Mouse (Mus musculus) kidney, postnatal 25 days (tissue): ENCODE data around the gene Tmem238l.

ENCODE experiments used
- DNase-seq, 2 experiments: peaks; one replicate each; pipeline ENCODE4 v3.0.0; 2021; ENCODE audit warnings: mixed read lengths in 2 of 2

Tmem238l gene

DNA sequence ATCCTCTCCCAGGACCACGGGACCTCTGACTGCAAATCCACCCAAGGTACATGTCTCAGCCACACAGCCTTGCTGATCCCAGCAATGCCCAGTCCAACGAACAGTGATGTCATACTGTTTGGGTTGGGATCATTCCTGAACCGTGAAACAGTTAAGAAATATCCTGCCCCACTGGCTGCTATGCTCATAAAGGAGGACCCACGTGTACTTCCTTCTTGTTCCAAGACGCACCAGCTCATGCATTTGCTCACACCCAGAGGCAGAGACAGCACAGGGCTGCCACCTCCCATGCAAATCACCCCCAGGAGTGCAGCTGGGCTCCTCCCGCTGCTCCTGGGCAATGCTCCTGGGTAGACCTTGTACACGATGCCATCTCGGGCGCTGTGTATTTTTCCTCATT, at the start of gene Tmem238l:
Gene Tmem238l (plus strand): TSS at position 336 of the 400 bp plus-strand sequence.
- peak in 1 of 2 experiments; percentile 36 for DNase-seq

DNA sequence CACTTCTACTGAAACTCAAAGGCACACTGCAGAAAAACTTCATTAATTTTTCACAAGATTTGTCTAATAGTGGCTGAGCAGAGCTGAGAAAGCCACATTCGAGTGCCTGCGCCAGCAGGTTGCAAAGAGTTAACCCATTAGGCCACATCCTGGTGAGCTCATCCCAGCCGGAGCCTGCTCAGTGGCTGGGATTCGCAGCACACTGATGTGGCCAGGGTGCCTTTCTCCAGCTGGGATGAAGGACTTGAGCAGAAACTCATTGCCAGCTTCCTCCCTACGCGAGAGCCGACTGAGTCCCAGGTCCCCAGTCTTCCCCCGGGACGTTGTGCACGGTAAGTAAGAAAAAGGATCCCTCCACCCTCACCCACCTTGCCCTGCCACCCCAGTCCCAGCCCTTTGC, 44.6 kb upstream of the Tmem238l start, which contains the start of gene Pirt:
Gene Pirt (plus strand): TSS at position 171 of the 400 bp plus-strand sequence.
- DNase-seq: no peak

DNA sequence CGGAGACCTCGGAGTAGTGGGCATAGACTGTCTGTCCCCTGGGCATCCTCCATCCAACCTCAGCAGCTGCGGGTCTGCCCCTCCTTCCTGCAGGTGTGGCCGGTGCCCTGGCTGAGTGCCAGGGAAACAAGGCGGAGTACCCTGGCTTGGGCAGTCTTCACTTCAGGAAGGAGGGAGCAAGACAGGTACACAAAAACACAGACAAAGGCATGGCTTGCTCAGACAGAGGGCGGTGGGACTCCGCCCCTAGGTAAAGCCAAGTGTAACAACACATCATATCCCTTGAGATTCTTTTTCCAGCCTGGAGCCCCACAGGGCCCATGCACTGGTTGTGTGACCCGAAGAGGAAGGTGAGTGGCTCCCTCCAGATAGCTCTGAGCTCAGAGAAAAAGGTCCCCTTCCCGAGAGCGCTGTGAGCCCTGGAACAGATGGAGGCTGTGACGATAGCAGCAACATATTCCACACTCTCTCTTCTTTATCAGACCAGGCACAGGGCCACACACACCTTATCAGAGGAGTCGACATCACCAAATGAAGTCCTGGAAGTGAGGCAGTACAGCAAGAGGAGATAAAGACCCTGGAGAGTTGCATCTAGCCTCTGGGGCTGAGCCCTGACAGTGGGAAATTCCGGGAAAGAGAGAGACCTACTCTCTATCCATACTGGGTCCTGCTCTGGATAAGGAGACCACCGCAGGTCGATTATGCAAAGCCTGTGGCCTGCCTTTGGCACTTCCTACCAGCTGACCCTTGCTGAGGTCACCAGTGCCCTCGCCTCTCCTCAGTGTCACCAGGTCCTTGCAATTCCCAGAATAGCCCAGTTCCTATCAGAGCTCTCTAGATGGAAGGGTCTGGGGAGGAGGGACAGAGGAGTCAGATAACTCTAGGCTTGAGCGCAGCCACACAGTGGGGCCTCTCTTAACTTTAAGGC, 43.6 kb upstream of the Tmem238l start:
- no peak for DNase-seq

DNA sequence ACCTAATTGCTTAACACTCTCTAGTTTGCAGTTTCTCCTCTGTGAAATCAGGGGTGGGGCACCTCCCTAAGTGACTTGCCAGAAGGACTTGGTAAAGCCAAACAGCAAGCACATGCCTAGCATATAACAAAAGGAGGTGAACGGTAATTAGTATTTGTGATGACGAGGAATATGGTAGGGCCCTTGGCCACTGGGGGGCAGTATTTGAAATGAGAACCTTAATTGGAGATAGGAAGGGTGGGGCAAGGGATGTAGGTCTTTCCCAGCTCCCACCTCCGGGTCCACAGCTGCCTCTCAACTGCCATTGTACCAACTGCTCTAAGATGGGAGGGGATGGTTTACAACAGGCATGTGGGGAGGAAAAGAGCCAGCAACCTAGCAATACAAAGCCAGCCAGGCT, 42.2 kb upstream of the Tmem238l start:
- DNase-seq: peak; percentile 57 to 71

DNA sequence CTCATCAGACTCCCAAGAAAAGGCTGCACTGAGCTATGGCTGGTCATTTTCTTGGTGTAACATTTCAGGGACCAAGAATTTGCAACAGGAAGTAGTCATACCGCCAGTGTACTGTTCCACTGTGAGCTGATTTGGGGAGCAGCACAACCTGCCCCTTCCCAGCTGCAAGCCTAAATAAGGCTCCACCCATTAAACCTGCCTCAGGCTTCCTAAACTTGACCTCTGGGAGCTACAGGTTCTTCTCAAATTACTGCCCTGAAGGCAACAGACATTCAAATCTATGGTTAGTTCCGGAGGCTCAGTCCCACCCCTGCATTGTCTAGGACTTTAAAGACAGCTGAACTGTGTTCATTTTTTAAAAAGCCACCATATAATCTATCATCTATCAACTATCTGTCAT, 36.4 kb upstream of the Tmem238l start:
- DNase-seq: no peak

DNA sequence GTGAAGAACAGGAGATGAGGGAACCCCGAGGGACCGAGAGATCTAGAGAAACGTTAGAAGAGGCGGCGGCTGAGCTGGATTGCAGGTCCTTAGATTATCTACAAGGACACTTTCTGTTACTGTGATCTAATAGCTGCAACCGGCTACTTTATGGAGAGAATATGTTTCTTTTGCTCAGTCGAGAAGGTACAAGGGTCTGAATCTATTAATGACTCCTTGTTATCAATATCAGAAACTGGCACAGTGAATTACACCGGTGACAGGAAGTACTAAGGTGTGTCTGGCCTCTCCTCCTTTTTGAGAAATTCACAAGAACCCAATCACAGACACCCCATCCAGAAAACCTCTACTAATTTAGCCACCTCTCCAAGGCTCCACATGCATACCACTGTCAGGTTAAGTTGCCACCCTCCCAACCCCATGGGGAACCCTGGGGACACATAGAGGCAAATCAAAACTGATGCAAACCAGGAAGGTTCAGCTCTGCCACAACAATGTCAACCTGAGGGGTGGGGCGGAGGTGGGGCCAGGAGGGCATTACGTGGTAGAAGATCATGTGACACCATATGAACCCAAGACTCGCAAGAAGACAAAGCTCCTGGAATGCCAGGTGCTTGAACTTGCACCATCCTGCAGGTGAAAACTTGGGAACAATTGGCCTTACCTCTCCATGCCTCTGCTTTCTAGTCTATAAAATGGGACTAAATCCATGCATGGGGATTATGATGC, 32.2 kb upstream of the Tmem238l start:
- DNase-seq: no peak

DNA sequence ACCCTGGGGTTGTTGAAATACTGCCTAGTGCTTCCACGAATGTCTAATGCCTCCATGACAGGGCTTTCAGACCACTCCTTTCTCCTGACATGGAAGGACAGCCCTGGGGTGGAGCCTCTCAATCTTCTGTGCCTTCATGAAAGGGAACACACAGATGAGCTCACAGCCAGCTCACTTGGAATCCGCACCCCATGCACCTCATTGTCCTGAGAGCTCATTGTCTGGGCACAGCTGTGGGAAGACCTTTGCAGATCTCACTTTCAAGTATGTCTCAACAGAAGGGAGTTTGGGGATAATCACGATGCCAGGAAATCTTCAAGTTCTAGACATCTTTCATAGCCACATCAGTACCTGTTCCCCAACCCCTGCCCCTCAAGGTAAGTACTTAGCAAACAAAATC, 28.1 kb upstream of the Tmem238l start:
- DNase-seq: no peak

DNA sequence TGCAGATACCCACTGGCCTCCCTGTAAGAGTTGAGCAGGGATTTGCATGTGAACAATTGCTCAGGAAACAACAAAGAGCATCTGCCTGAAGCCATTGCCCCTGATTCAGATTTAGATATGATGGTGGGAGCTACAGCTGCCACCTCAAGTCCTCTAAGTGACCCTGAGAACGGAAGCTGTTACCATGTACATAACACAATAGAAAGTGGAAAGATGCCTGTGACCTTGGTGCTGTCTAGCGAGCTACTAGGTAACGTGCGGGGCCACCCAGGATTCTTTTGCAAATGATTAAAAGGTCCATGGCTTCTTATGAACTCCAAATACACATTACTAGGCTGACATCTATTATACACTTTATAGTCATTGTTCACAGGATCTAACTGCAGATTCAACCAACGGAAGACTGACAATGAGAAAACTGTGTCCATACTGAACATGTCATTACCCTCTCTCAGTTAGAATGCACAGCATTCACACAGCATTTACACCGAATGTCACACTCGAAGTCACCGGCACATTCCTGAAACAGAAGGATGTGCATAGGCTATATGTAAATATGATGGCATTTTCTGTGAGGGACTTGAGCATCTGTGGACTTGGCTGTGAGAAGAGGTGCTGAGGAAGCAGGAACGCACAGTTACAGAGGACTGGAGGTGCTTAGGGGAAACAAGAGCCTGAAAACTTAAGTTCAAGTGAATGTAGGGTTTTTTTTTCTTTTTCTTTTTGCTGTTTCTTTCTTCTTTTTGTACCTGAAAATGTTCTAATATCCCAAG, 23.4 kb upstream of the Tmem238l start:
- no peak for DNase-seq

DNA sequence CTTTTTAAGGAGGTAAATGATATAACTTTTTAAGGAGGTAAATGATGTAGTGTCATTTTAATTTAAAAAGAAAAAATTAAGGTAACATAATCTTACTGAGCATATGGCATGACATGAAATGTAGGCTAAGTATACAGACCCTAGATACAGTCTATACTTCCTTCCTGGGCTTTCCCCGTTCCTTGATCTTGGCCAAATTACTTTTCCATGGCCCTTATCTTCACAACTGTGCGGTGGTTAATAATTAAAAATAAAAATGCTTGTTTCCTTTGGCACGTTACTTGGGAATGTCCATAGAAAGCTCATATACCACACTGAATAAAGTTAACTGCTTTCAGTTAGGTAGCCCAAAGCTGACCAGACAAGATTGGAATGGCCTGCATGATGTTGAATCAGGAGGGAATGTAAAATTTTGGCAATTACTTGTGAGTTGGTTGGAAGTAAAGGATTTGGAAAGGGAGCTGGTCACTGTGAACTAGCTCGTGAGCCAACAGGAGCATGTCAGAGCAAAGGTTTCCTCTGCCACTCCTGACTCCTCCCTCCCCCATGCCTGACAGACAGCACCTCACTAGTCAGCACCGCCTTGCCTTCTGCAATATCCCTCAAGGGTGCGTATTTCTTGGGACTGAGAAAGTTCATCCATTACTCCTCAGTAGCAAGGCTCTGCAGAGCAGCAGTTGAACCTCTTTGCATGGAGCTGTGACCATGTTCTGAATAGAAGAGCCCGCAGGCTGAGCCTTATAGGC, 21.8 kb upstream of the Tmem238l start:
- peak; percentile 42 to 72 for DNase-seq

DNA sequence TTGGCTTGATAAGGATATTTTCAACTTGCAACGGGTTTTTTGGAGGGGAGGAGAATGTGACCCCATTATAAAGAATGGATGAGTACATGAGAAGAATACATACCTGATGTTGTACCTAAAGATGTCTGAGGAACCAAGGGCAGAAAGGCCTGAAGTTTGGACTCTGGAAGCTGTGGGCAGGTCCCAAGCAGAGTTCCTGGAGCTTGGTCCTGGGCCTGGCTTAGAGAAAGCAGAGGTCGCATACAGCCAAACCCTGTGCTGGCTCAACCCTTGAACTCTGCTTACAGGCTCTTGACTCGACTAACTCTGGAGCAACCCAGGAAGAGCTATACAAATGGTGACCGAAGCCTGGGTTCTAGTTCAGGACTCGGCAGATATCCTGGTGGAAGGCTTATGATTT, 14.4 kb upstream of the Tmem238l start:
- DNase-seq: no peak

DNA sequence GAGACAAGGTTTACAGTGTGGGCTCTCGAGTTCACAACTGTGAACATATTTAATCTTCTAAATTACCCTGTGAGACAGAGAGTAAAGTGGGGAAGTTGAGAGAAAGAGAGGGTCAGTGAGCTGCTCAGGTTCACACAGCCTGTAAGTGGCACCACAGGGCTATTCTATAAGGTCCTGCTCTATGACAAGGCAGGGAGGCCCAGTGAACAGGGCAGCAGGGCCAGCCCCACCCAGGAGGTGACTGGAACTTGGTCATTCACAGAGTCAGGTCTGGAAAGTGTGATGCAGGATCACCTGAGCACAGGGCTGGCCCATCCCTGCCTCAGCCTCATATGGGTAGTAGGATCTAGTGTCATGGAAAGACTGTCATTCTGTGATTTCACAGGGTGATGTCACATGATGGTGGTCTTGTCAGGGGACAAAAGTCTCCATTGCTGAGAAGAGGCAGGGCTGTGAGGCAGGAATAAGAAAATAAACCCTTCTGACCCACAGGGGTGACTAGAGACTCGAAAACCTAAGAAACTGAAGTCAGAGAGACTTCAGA, 11.1 kb upstream of the Tmem238l start:
- no peak for DNase-seq

DNA sequence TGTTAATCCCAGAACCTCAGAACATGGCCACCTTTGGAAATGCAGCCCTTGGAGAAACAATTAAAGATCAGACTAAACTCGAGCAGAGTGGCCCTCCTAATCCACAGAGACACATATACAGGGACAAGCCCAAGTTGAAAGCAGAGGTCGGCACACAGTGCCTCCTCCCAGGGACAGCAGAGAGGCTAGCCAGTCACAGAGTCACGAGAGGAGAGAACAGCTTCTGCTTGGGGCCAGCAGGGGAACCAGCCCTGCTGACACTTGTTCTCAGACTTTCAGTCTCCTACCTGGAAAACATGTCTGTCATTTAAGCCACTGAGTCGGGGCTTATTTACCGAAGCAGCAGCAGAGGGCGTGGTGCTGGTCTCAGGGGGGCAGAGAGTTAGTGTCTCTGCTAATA, 9.9 kb upstream of the Tmem238l start:
- DNase-seq: no peak

DNA sequence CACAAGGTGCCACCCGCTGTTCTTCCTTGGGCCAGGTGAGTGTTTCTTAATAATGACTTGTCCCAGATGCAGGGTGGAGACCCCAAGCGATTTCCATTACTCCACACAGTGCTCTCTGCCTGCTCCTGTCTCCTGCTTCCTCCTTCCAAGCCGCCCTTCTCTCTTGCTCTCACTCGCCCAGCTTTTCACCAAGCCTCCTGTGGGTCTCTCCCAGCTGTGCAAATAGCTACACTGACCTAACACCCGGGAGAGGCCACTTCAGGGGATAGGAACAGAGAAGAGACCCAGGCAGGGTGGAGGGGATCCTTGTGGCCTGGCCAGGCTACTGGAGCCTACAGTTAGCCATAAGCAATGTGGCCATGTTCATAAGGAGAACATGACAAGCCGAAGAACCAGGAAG, 9.5 kb upstream of the Tmem238l start:
- no peak for DNase-seq

DNA sequence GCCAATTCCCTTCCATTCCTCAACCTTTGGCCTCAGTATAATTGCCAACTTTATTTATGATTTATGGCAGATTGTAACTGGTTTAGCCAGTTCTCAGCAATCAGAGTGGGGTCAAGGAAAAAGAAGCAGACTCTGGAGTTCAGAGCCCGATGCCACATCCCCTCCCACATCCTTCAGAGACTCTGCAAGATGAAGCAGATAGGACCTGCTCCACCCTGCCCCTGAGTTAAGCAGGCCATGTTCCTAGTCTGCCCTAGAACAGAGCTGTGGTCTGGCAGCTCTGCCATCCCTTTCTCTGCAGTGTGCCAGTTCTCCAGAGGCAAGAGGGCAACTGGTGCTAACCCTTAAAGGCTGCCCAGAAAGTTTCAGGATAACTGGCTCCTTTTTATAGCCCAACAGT, 4.4 kb downstream of the Tmem238l start:
- no peak for DNase-seq

DNA sequence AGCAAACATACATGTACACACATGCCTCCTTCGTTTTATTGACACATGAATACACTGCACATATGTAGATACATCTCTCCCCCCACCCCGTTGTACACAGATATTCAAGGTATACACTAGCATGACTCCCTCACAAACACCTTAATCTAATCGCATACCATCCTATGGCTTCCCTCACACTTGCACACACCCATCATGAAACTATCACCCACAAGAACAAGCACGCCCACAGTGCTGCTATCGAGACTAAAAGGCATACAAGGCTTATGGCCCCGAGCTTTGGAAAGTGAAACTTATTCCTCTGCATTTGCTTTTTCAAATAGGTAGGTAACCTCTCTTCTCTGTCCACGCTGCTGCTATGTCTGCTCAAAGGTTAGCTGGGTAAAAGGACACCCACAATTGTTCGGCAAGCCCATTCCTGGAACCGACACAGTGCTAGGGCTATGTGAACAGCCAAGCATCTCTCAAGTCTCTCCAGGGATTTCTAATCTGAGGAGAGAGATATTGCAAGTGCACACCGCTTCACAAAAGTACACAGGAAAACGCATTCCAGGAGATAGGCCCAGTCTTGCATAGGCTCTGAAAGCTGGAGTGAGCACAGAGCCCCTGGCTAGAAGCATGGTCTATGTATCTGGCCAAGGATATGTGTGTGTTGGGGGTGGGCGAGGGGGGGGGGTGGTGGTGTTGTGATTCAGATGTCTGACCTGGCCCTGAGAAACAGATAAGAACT, 5.2 kb downstream of the Tmem238l start:
- no peak for DNase-seq

DNA sequence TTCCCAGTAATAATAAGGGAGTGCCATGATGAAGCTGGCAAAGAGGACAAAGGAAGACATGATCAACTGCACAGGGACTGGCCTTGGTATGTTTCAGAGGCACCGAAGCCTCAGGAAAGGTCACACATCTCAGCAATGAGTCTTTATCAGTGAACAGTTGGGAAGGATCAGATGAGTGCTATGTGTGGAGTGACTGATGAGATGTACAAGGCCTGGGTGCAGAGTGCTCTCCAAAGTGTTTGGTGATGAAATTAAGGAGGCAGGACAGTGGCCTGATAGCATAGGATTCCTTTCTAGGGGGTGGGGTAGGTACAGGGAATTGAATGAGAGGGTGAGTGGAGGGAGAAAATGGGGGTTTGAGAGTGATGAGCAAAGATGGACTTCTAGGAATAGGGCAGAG, 7.0 kb downstream of the Tmem238l start:
- DNase-seq: no peak

DNA sequence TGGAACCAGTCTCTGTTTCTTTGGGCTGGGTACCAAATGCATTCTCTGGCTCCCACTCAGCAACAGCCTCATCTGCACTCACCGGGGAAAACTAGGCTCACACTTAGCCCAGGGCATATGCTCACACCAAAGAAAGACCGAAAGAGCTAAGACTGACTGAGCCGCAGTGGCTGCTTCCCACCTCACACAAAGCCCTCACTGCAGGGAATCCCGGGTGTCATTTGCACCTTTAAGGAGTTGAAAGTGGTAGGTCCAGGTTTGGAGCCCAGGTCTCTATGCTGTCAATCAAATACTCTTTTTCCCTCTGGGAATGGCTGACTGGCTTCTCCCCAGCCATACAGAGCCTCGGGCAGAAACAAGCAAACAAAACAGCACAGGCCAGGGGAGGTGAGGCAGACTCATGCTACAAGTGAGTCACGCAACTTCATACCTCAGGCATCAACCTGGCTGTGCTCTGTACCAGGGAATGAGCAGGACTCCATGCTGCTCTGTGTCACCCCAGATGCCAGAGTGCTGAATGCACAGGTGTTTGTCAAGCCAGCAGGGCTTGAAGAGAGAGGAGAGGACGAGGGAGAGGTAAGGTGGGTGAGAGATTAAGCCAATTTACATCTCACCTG, 10.2 kb downstream of the Tmem238l start:
- DNase-seq: peak in 1 of 2 experiments; percentile 35

DNA sequence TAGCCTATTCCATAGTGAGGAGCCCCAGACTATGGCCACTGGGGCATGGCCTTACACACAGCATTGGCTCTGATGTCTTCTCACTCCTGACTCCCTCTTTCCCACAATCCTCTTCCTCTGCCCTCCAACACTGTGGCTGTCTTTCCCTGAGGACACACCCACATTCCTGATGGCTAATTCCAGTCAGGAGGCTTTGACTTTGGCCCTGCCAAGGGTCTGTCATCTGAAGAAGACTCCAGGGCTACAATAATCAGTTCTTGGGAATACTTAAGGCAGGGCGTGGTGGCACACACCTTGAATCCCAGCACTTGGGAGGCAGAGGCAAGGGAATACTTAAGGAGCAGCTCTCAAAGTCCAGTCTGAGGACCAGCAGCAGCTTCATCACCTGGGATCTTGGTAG, 12.1 kb downstream of the Tmem238l start:
- no peak for DNase-seq

DNA sequence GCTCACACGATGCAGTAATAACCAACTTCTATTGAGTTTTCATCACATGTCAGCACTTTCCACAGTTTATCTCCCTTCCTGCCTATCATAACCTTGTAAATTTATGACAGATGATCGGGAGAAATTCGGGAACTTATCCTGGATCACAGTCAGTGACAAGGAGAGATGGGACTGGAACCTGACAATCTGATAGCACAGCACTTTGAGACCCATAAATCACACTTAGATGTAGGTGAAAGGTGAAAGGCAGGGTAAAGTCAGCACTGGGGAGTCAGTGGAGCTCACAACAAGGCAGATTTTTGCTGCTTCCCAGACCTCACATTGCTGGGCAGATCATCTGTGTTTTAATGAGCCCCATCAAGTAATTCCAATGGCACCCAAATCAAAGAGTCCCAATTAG, 17.1 kb downstream of the Tmem238l start:
- DNase-seq: no peak

DNA sequence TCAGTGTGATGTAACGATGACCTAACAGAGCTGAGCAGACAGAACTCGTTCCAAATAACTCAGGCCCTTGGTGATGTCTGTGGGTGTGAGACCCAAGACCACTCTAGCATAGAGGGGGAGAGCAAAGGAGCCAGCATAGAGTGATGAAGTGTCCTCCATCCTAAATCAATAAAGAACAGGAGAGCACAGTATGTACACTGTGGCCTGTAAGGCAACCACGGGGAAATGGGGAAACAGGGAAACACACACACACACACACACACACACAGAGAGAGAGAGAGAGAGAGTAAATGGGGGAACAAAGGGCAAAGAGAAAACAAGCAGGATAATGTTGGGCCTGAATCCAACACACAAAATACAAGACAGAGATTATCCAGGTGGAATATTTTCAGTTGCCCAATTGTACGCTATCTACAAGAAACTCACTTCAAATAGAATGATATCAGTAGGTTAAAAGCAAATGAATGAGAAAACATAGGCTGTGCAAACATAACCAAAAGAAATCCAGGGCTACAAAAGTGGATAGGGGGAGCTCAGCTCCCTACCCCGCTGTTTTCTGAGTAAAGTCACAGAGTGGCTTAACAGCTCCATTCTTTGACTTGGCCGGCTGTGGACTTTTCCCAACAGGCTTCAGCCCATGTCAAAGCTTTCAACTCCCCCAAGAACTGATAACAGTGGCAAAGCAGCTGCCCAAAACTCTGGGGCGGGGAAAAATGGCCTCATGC, 19.3 kb downstream of the Tmem238l start:
- no peak for DNase-seq
